Mouse (Mus musculus): Measurements from ENCODE around the gene Hjurp. TPM values are rescaled to one million over a fixed set of nuclear protein-coding genes. Genes with fewer than 3 reads are reported as not detected.
A peak's percentile ranks its signal among the peaks of the same experiment; 100 is the strongest.

Gene Hjurp
- polyA plus RNA-seq, 1 experiment from 2014 or later: 174 TPM

GRCm38 (mm10) chr1:88264237-88264868 lies 13.1 kb downstream of the Hjurp start:
- no peak overlapping the region for H3K27ac ChIP-seq (replicated peaks; ENCODE audit: low read depth, low read length)
- H3K9ac ChIP-seq (ENCODE audit: low read length): no peak overlapping the region
- ATAC-seq (ENCODE audit: insufficient number of reproducible peaks, low FRiP score, low TSS enrichment, low read depth) (no peak), DNase-seq (ENCODE audit: low spot score) (no peak)
- peaks cover 85% of the 10 kb centered on the region for H3K36me3 ChIP-seq (ENCODE audit: control insufficient read depth, insufficient read depth, low read length)
- no peak overlapping the region for H3K4me3 ChIP-seq (ENCODE audit: low read depth, low read length)
- H3K4me2 ChIP-seq (ENCODE audit: low read depth, severe bottlenecking): no peak overlapping the region
- WGBS: 88% methylated on average over 7 of the region's 7 CpGs
- no peaks in the 10 kb centered on the region for H3K4me1 ChIP-seq (ENCODE audit: control insufficient read depth, insufficient read depth, low read length)
- H3K27me3 ChIP-seq (ENCODE audit: control insufficient read depth, insufficient read depth, low read length): no peaks in the 10 kb centered on the region
- H3K9me3 ChIP-seq (ENCODE audit: control insufficient read depth, low read length): peaks cover 44% of the 10 kb centered on the region

- Histone ChIP-seq H3K4me1 (ENCODE audit: control insufficient read depth, insufficient read depth, low read length) (no peaks in the 10 kb centered on the region), H3K36me3 (ENCODE audit: control insufficient read depth, insufficient read depth, low read length) (peaks cover 79% of the 10 kb centered on the region), H3K4me2 (ENCODE audit: low read depth, severe bottlenecking) (no peak overlapping the region), H3K9ac (ENCODE audit: low read length) (no peak overlapping the region), H3K27ac (replicated peaks; ENCODE audit: low read depth, low read length) (no peak overlapping the region), H3K9me3 (ENCODE audit: control insufficient read depth, low read length) (peaks cover 44% of the 10 kb centered on the region), H3K4me3 (ENCODE audit: low read depth, low read length) (no peak overlapping the region), H3K27me3 (ENCODE audit: control insufficient read depth, insufficient read depth, low read length) (no peaks in the 10 kb centered on the region)
- DNase-seq (ENCODE audit: low spot score): no peak
- no peak for ATAC-seq (ENCODE audit: insufficient number of reproducible peaks, low FRiP score, low TSS enrichment, low read depth)
- 92% methylated on average over 5 of the region's 5 CpGs for WGBS
These were observed 13.7 kb downstream of the Hjurp start for GRCm38 (mm10) chr1:88263778-88264177.

DNA sequence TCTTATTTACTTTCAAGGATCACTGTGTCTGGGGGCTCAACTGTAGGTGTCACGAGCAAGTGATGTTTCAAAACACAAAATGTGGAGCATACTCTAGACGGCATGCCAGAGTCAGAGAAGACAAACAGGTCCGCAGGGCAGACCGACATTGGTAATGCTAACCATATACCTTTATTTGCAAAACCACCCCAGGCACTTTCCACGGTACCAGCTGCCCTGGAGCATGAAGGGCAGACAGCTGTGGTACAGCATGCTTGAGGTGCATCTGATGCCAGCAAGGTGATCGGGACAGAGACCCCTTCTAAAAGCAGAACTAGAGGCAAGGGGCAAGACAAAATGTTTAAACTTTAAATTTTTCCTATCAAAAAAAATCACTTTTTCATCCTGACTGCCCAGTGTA lies 14.5 kb downstream of the Hjurp start:
- no peaks in the 10 kb centered on the region for H3K27me3 ChIP-seq (ENCODE audit: control insufficient read depth, insufficient read depth, low read length)
- no peak overlapping the region for H3K9ac ChIP-seq (ENCODE audit: low read length)
- H3K36me3 ChIP-seq (ENCODE audit: control insufficient read depth, insufficient read depth, low read length): peaks cover 71% of the 10 kb centered on the region
- no peak overlapping the region for H3K4me3 ChIP-seq (ENCODE audit: low read depth, low read length)
- H3K4me1 ChIP-seq (ENCODE audit: control insufficient read depth, insufficient read depth, low read length): no peaks in the 10 kb centered on the region
- DNase-seq (ENCODE audit: low spot score): no peak
- no peak overlapping the region for H3K27ac ChIP-seq (replicated peaks; ENCODE audit: low read depth, low read length)
- 77% methylated on average over 6 of the region's 6 CpGs for WGBS
- no peak overlapping the region for H3K4me2 ChIP-seq (ENCODE audit: low read depth, severe bottlenecking)
- ATAC-seq (ENCODE audit: insufficient number of reproducible peaks, low FRiP score, low TSS enrichment, low read depth): no peak
- peaks cover 48% of the 10 kb centered on the region for H3K9me3 ChIP-seq (ENCODE audit: control insufficient read depth, low read length)

GRCm38 (mm10) chr1:88262255-88262654 lies 15.2 kb downstream of the Hjurp start:
- H3K4me3 ChIP-seq (ENCODE audit: low read depth, low read length): no peak overlapping the region
- DNase-seq (ENCODE audit: low spot score): no peak
- H3K4me1 ChIP-seq (ENCODE audit: control insufficient read depth, insufficient read depth, low read length): no peaks in the 10 kb centered on the region
- H3K27ac ChIP-seq (replicated peaks; ENCODE audit: low read depth, low read length): no peak overlapping the region
- H3K27me3 ChIP-seq (ENCODE audit: control insufficient read depth, insufficient read depth, low read length): no peaks in the 10 kb centered on the region
- H3K9ac ChIP-seq (ENCODE audit: low read length): no peak overlapping the region
- H3K9me3 ChIP-seq (ENCODE audit: control insufficient read depth, low read length): peaks cover 53% of the 10 kb centered on the region
- H3K36me3 ChIP-seq (ENCODE audit: control insufficient read depth, insufficient read depth, low read length): peaks cover 64% of the 10 kb centered on the region
- no peak overlapping the region for H3K4me2 ChIP-seq (ENCODE audit: low read depth, severe bottlenecking)
- ATAC-seq (ENCODE audit: insufficient number of reproducible peaks, low FRiP score, low TSS enrichment, low read depth): no peak
- WGBS: 88% methylated on average over 4 of the region's 4 CpGs

- 86% methylated on average over 7 of the region's 7 CpGs for WGBS
- no peak for DNase-seq (ENCODE audit: low spot score)
These were observed 15.7 kb downstream of the Hjurp start for GRCm38 (mm10) chr1:88261706-88262105.

DNA sequence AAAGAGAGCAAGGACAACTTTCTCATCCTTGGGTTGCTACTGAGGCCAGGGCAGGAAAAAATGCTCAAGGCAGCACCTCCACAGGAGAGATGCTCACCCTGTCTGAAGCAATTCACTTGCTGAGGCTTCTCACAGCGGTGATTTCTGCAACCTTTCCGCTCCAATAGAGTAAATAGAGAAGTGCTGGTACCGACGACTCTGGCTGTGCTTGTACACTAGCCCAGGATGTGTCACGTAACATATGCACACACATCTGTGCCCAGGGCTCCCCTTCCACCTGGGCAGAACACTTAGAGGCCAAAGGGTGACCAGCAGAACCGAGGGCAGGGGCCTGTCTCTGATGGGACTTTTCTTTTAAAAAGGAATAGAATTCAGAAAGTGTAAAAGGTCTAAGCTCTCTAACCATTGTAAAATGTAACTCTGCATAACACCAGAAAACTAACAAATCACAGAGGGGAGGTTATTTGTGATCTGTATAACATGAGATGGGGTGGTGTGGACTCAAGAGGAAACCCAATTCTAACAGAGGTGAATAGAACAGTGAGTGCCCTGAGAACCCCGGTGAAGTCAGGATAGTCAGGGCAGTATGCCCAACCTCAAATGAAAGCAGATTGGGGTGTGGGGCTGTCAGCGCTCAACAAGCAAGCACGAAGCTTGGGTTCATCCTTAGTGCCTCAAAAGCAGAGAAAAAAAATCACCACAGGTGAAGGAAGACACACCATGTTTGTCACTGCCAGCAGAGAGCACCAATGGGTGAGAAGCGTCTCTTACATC lies 16.6 kb downstream of the Hjurp start:
- DNase-seq (ENCODE audit: low spot score): no peak
- H3K9ac ChIP-seq (ENCODE audit: low read length): no peak overlapping the region
- ATAC-seq (ENCODE audit: insufficient number of reproducible peaks, low FRiP score, low TSS enrichment, low read depth): no peak
- H3K4me2 ChIP-seq (ENCODE audit: low read depth, severe bottlenecking): no peak overlapping the region
- peaks cover 49% of the 10 kb centered on the region for H3K36me3 ChIP-seq (ENCODE audit: control insufficient read depth, insufficient read depth, low read length)
- H3K27me3 ChIP-seq (ENCODE audit: control insufficient read depth, insufficient read depth, low read length): no peaks in the 10 kb centered on the region
- no peak overlapping the region for H3K4me3 ChIP-seq (ENCODE audit: low read depth, low read length)
- H3K27ac ChIP-seq (replicated peaks; ENCODE audit: low read depth, low read length): no peak overlapping the region
- no peaks in the 10 kb centered on the region for H3K4me1 ChIP-seq (ENCODE audit: control insufficient read depth, insufficient read depth, low read length)
- WGBS: 84% methylated on average over 10 of the region's 10 CpGs
- H3K9me3 ChIP-seq (ENCODE audit: control insufficient read depth, low read length): peaks cover 62% of the 10 kb centered on the region

More at GRCm38 (mm10) chr1:88261706-88262105, 15.7 kb downstream of the Hjurp start:
- H3K4me1 ChIP-seq (ENCODE audit: control insufficient read depth, insufficient read depth, low read length): no peaks in the 10 kb centered on the region
- H3K9me3 ChIP-seq (ENCODE audit: control insufficient read depth, low read length): peaks cover 57% of the 10 kb centered on the region
- H3K4me2 ChIP-seq (ENCODE audit: low read depth, severe bottlenecking): no peak overlapping the region
- H3K36me3 ChIP-seq (ENCODE audit: control insufficient read depth, insufficient read depth, low read length): peaks cover 58% of the 10 kb centered on the region
- no peak overlapping the region for H3K27ac ChIP-seq (replicated peaks; ENCODE audit: low read depth, low read length)
- H3K27me3 ChIP-seq (ENCODE audit: control insufficient read depth, insufficient read depth, low read length): no peaks in the 10 kb centered on the region
- peak; percentile 4; the same call in 1 of the 2 replicates for ATAC-seq (ENCODE audit: insufficient number of reproducible peaks, low FRiP score, low TSS enrichment, low read depth)
- no peak overlapping the region for H3K4me3 ChIP-seq (ENCODE audit: low read depth, low read length)
- H3K9ac ChIP-seq (ENCODE audit: low read length): no peak overlapping the region

- no peaks in the 10 kb centered on the region for H3K27me3 ChIP-seq (ENCODE audit: control insufficient read depth, insufficient read depth, low read length)
- 86% methylated on average over 6 of the region's 6 CpGs for WGBS
- H3K4me2 ChIP-seq (ENCODE audit: low read depth, severe bottlenecking): no peak overlapping the region
- H3K9ac ChIP-seq (ENCODE audit: low read length): no peak overlapping the region
- DNase-seq (ENCODE audit: low spot score) (no peak), ATAC-seq (ENCODE audit: insufficient number of reproducible peaks, low FRiP score, low TSS enrichment, low read depth) (no peak)
- no peak overlapping the region for H3K27ac ChIP-seq (replicated peaks; ENCODE audit: low read depth, low read length)
- H3K4me3 ChIP-seq (ENCODE audit: low read depth, low read length): no peak overlapping the region
- peaks cover 68% of the 10 kb centered on the region for H3K9me3 ChIP-seq (ENCODE audit: control insufficient read depth, low read length)
- H3K36me3 ChIP-seq (ENCODE audit: control insufficient read depth, insufficient read depth, low read length): peaks cover 42% of the 10 kb centered on the region
- H3K4me1 ChIP-seq (ENCODE audit: control insufficient read depth, insufficient read depth, low read length): no peaks in the 10 kb centered on the region
These were observed 17.3 kb downstream of the Hjurp start for GRCm38 (mm10) chr1:88260114-88260513.

DNA sequence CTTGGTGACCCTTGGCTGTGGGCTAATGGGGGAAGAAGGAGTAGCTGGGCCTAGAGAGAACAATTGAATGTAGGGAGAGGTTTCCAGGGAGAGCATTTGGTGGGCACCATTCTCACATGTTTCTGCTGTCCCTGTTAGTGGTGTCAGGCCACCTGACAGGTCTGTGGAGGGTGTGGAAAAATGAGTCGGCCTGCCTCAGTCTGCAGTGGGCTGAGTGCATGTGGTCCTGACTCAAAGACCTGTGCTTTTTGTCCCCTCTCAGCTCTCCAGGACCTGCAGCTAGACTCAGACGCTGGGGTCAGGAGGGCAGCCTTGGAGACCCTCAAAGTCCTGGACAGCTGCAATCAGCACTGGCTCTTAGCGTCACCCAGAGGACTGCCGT lies 17.8 kb downstream of the Hjurp start:
- DNase-seq (ENCODE audit: low spot score) (no peak), ATAC-seq (ENCODE audit: insufficient number of reproducible peaks, low FRiP score, low TSS enrichment, low read depth) (no peak)
- H3K4me3 ChIP-seq (ENCODE audit: low read depth, low read length): no peak overlapping the region
- 81% methylated on average over 4 of the region's 4 CpGs for WGBS
- no peaks in the 10 kb centered on the region for H3K4me1 ChIP-seq (ENCODE audit: control insufficient read depth, insufficient read depth, low read length)
- H3K36me3 ChIP-seq (ENCODE audit: control insufficient read depth, insufficient read depth, low read length): peaks cover 38% of the 10 kb centered on the region
- H3K27ac ChIP-seq (replicated peaks; ENCODE audit: low read depth, low read length): no peak overlapping the region
- no peaks in the 10 kb centered on the region for H3K27me3 ChIP-seq (ENCODE audit: control insufficient read depth, insufficient read depth, low read length)
- no peak overlapping the region for H3K9ac ChIP-seq (ENCODE audit: low read length)
- no peak overlapping the region for H3K4me2 ChIP-seq (ENCODE audit: low read depth, severe bottlenecking)
- peaks cover 69% of the 10 kb centered on the region for H3K9me3 ChIP-seq (ENCODE audit: control insufficient read depth, low read length)
